Mouse (Mus musculus) ovary, postnatal 10 days (tissue): ENCODE data around the gene Tank.

Experiments used
- DNase-seq: peaks from one replicate; pipeline ENCODE4 v3.0.0; 2022; ENCODE audit warnings: low spot score

Tank gene

GRCm38 (mm10) chr2:61656421-61657411, 78.3 kb downstream of the Tank start:
- DNase-seq = no peak

DNA sequence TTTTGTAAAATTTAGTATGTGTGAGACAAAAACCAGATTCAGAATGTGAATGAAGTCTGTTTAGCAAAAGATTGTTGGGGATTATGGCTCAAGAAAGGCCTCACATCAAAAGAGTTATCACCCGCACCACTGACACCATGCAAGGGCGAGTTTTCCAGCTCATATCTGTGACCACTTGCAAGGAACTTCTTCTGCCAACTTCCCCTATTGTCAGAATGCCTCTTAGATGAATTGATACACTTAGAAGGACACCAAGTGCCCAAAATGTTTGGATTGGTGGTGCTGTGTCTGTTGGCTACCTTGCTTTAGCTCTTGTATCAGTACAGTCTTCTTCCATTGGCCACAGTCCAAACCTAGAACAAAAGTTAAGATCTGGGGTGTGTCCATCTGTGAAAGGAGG, 80.9 kb downstream of the Tank start:
- DNase-seq = no peak

- no peak for DNase-seq
Observed at GRCm38 (mm10) chr2:61662833-61663232, 84.4 kb downstream of the Tank start.

DNA sequence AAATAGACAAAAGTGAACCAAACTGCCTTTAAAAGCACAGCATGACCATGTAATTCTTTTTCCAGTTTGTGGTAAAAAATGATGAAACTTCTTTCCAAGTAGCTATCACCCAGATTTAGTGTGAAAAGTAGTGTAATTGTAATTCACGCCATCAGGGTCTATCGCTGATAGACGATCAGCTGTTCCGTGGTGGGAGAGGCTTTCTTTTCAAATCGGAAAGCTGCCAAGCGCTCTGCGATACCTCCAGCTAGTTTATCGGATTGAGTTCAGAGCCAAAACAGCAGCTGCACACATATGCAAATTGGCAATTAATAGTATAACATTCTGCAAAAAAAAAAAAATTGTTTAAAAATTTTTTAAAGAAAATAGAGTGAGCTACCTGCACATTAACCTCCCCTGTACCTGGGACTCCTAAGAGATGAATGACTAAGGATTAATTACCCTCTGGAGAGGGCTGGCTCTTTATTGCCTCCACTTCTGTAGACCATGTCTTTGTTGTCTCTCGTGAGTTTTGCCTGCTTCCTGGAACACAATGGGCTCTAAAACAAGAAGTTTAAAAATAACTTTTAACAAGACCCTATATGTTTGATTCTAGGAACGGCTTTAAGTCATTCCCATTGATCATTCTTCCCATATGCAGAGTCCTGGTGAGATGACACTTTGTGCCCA, 85.3 kb downstream of the Tank start:
- no peak for DNase-seq

DNA sequence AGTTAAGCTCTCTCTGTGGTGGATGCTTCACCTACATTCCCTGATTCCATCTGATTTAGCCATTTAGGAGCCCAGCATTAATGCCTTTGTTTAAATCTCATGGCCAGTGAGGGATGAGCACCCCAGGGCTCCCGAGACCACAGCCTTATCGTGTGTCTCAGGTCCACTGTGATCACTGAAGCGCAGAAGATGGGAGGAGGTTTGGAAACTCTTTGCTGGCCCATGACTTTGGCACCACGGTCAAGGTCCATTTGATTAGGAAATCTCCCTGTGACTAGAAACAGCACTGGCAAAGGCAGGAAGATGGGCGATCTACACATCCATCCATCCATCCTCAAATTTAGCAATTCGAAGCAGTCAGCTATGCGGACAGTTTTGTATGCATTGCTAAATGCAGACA, 89.0 kb downstream of the Tank start:
- no peak for DNase-seq

- no peak for DNase-seq
Observed at GRCm38 (mm10) chr2:61668260-61668659, 89.9 kb downstream of the Tank start.

DNA sequence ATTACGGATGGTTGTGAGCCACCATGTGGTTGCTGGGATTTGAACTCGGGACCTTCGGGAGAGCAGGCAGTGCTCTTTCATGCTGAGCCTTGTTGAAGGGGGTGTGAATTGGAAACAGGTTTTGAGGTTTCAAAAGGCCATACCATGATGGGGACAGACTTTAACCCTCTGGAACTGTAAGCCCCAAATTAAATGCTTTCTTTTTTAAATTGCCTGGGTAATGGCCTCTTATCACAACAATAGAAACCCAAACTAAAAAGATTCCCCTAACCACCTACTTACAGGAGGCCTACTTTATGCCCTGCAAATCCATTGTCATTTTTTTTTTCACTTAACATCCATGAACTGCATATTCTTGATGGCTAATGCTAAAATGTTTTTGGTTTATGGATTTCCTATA, 96.2 kb downstream of the Tank start:
- DNase-seq = no peak

GRCm38 (mm10) chr2:61681572-61681971, 103.2 kb downstream of the Tank start:
- DNase-seq = no peak

GRCm38 (mm10) chr2:61686533-61686932, 108.1 kb downstream of the Tank start:
- no peak for DNase-seq

GRCm38 (mm10) chr2:61689086-61689485, 110.7 kb downstream of the Tank start:
- DNase-seq = no peak
